Mouse (Mus musculus) intestine, postnatal 0 days (tissue): ENCODE measurements around the gene Grm4. TPM values are rescaled to one million over a fixed set of nuclear protein-coding genes. Genes with fewer than 3 reads are reported as not detected.

Source experiments
- ATAC-seq: fragments of 200-750 bp; cut with Nextera tagmentation; 2 replicates; pipeline ENCODE4 v1.8.0; 2017; ENCODE audit warnings: mild to moderate bottlenecking, moderate TSS enrichment, moderate library complexity
- H3K27ac ChIP-seq: fragments of 300-500 bp; sonication (generic); 2 replicates; pipeline ENCODE4 v1.5.1; 2014; ENCODE audit warnings: mild to moderate bottlenecking, low read depth, low read length, moderate library complexity
- H3K27me3 ChIP-seq: fragments of 300-500 bp; sonication (generic); replicated peaks from 2 replicates; pipeline ENCODE4 v1.6.1; 2014; ENCODE audit warnings: low read length, mixed read lengths; ENCODE audit not compliant: control insufficient read depth, insufficient read depth
- H3K36me3 ChIP-seq: fragments of 300-500 bp; sonication (generic); 2 replicates; pipeline ENCODE4 v1.6.1; 2014; ENCODE audit warnings: mild to moderate bottlenecking, moderate library complexity; ENCODE audit not compliant: control insufficient read depth, insufficient read depth
- H3K4me1 ChIP-seq: fragments of 300-500 bp; sonication (generic); replicated peaks from 2 replicates; pipeline ENCODE4 v1.6.1; 2014; ENCODE audit warnings: antibody characterized with exemption, low read length, mixed read lengths; ENCODE audit not compliant: control insufficient read depth, insufficient read depth
- H3K4me2 ChIP-seq: fragments of 300-500 bp; sonication (generic); replicated peaks from 2 replicates; pipeline ENCODE4 v1.6.1; 2014; ENCODE audit warnings: low read depth, mild to moderate bottlenecking, moderate library complexity
- H3K4me3 ChIP-seq: fragments of 300-500 bp; sonication (generic); 2 replicates; pipeline ENCODE4 v1.5.1; 2014; ENCODE audit warnings: low read depth, low read length
- H3K9ac ChIP-seq: fragments of 300-500 bp; sonication (generic); 2 replicates; pipeline ENCODE4 v1.6.1; 2014; ENCODE audit warnings: mild to moderate bottlenecking, low read depth, low read length
- H3K9me3 ChIP-seq: fragments of 300-500 bp; sonication (generic); 2 replicates; pipeline ENCODE4 v1.6.1; 2016; ENCODE audit warnings: mixed run types; ENCODE audit not compliant: control insufficient read depth
- CTCF ChIP-seq: sonication (generic); IDR thresholded peaks from 2 replicates; pipeline ENCODE4 v1.5.1; 2016; ENCODE audit warnings: low read depth, mild to moderate bottlenecking, control low read depth, antibody characterized with exemption, moderate library complexity
- WGBS: fragments of 180-500 bp; shearing (Covaris S2); extraction: QIAGEN DNeasy Blood & Tissue Kit; methylation state at CpG from one replicate; pipeline ENCODE4 v1.1.7; 2014; 5-methylcytosine and 5-hydroxymethylcytosine counted together
- polyA plus RNA-seq: library from polyadenylated mRNA; unstranded; fragments of >200 nt; fragmentation: Nextera tagmentation; extraction: Ambion mirVana; gene quantifications from 2 replicates; pipeline ENCODE4 v1.2.1, GENCODE M21; 2015

Grm4 gene
- polyA plus RNA-seq, 1 experiment from 2014 or later, result 0.47 TPM

GRCm38 (mm10) chr17:27510258-27511124, 10.7 kb downstream of the Grm4 start:
- no peaks in the 10 kb centered on the region for H3K36me3 ChIP-seq
- H3K9me3 ChIP-seq, result no peaks in the 10 kb centered on the region
- peaks cover 53% of the 10 kb centered on the region for H3K27me3 ChIP-seq
- 66% methylated on average over 9 of the region's 9 CpGs for WGBS
- H3K4me1 ChIP-seq, result 0 out of 2 replicates have a peak, but pooled peaks cover 3% of the 10 kb centered on the region
- no peak overlapping the region for H3K4me2 ChIP-seq
- no peak overlapping the region for H3K9ac ChIP-seq
- no peak for ATAC-seq
- H3K27ac ChIP-seq, result no peak overlapping the region
- no peak for TF ChIP-seq CTCF
- no peak overlapping the region for H3K4me3 ChIP-seq

- H3K4me1 ChIP-seq, result 0 out of 2 replicates have a peak, but pooled peaks cover 3% of the 10 kb centered on the region
- no peaks in the 10 kb centered on the region for H3K9me3 ChIP-seq
- H3K36me3 ChIP-seq, result no peaks in the 10 kb centered on the region
- 76% methylated on average over 5 of the region's 5 CpGs for WGBS
- no peak overlapping the region for H3K9ac ChIP-seq
- H3K27me3 ChIP-seq, result peaks cover 51% of the 10 kb centered on the region
- no peak overlapping the region for H3K27ac ChIP-seq
- no peak overlapping the region for H3K4me3 ChIP-seq
- no peak for TF ChIP-seq CTCF
- ATAC-seq, result no peak
- H3K4me2 ChIP-seq, result no peak overlapping the region
These were observed 12.1 kb downstream of the Grm4 start for GRCm38 (mm10) chr17:27509056-27509455.

GRCm38 (mm10) chr17:27508513-27508912, 12.7 kb downstream of the Grm4 start:
- H3K4me2 ChIP-seq, result no peak overlapping the region
- no peak for ATAC-seq
- no peak overlapping the region for H3K9ac ChIP-seq
- H3K4me1 ChIP-seq, result 0 out of 2 replicates have a peak, but pooled peaks cover 3% of the 10 kb centered on the region
- 73% methylated on average over 5 of the region's 5 CpGs for WGBS
- H3K36me3 ChIP-seq, result no peaks in the 10 kb centered on the region
- H3K27me3 ChIP-seq, result peaks cover 46% of the 10 kb centered on the region
- no peak overlapping the region for H3K4me3 ChIP-seq
- no peaks in the 10 kb centered on the region for H3K9me3 ChIP-seq
- H3K27ac ChIP-seq, result no peak overlapping the region
- TF ChIP-seq CTCF, result no peak

GRCm38 (mm10) chr17:27508002-27508401, 13.2 kb downstream of the Grm4 start:
- no peak for ATAC-seq
- no peak for TF ChIP-seq CTCF
- 0 out of 2 replicates have a peak, but pooled peaks cover 3% of the 10 kb centered on the region for H3K4me1 ChIP-seq
- no peaks in the 10 kb centered on the region for H3K36me3 ChIP-seq
- no peak overlapping the region for H3K4me3 ChIP-seq
- peaks cover 41% of the 10 kb centered on the region for H3K27me3 ChIP-seq
- no peak overlapping the region for H3K27ac ChIP-seq
- no peak overlapping the region for H3K9ac ChIP-seq
- H3K4me2 ChIP-seq, result no peak overlapping the region
- H3K9me3 ChIP-seq, result no peaks in the 10 kb centered on the region
- WGBS, result 70% methylated on average over 12 of the region's 12 CpGs

GRCm38 (mm10) chr17:27507591-27507945, 13.6 kb downstream of the Grm4 start:
- H3K27ac ChIP-seq, result no peak overlapping the region
- TF ChIP-seq CTCF, result no peak
- no peak overlapping the region for H3K9ac ChIP-seq
- 0 out of 2 replicates have a peak, but pooled peaks cover 3% of the 10 kb centered on the region for H3K4me1 ChIP-seq
- no peak overlapping the region for H3K4me2 ChIP-seq
- H3K4me3 ChIP-seq, result no peak overlapping the region
- H3K9me3 ChIP-seq, result no peaks in the 10 kb centered on the region
- WGBS, result 89% methylated on average over 7 of the region's 7 CpGs
- peaks cover 41% of the 10 kb centered on the region for H3K27me3 ChIP-seq
- H3K36me3 ChIP-seq, result no peaks in the 10 kb centered on the region
- ATAC-seq, result no peak

GRCm38 (mm10) chr17:27506871-27507590, 14.2 kb downstream of the Grm4 start:
- Histone ChIP-seq H3K9ac (no peak overlapping the region), H3K36me3 (no peaks in the 10 kb centered on the region), H3K4me3 (no peak overlapping the region), H3K4me2 (no peak overlapping the region), H3K4me1 (no peaks in the 10 kb centered on the region), H3K9me3 (no peaks in the 10 kb centered on the region), H3K27me3 (peaks cover 39% of the 10 kb centered on the region), H3K27ac (no peak overlapping the region)
- no peak for TF ChIP-seq CTCF
- ATAC-seq, result no peak
- 91% methylated on average over 7 of the region's 7 CpGs for WGBS
